Mouse (Mus musculus): ENCODE measurements around the gene Pus7.

DNA sequence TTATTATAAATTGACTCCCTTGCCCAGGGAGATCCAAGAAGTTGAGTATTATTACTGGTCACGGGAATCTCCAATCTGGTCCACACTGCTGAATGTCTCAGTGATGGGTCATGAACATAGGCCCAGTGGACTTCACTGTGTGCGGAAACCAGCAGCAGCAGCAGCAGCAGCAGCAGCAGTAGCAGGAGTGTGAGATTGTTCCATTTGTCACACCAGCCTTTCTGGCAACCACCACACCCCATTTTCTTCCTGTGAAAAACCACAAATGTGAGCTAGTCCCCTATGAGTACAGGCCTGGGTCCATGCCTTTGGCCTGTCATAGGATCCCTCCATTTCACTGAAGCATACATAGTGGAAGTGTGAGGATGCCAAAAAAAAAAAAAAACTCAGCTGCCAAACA, 61.6 kb downstream of the Pus7 start:
- TF ChIP-seq POLR2A (IDR thresholded peaks at IDR 0.05; ENCODE audit: insufficient read depth, low read depth, low read length) (no peak), CTCF (IDR thresholded peaks at IDR 0.05; ENCODE audit: insufficient read depth, low read depth, low read length) (no peak)

Measured in olfactory bulb, adult 2 months (tissue).